Mouse (Mus musculus) spleen, postnatal 10 days (tissue): ENCODE results near the gene Arhgap8.

Source experiments
- DNase-seq, 2 experiments: peaks; one replicate each; pipeline ENCODE4 v3.0.0; 2021 to 2022; ENCODE audit warnings: low spot score in 2 of 2

The Arhgap8 gene

GRCm38 (mm10) chr15:84719791-84720190, at the start of gene Arhgap8:
Gene Arhgap8 (plus strand): TSS chr15:84720052.
- peak in 1 of 2 experiments; percentile 56 for DNase-seq

- no peak for DNase-seq
These were observed 49.2 kb upstream of the Arhgap8 start for GRCm38 (mm10) chr15:84670657-84671055.

- DNase-seq: peak in 1 of 2 experiments; percentile 80
These were observed 48.2 kb upstream of the Arhgap8 start for GRCm38 (mm10) chr15:84671401-84672307.

GRCm38 (mm10) chr15:84672308-84672615, 47.6 kb upstream of the Arhgap8 start:
- DNase-seq: no peak

GRCm38 (mm10) chr15:84672616-84673015, 47.2 kb upstream of the Arhgap8 start:
- DNase-seq: no peak

- DNase-seq: no peak
These were observed 45.4 kb upstream of the Arhgap8 start for GRCm38 (mm10) chr15:84674329-84675067.

GRCm38 (mm10) chr15:84675317-84675716, 44.5 kb upstream of the Arhgap8 start:
- DNase-seq: no peak

GRCm38 (mm10) chr15:84677943-84678342, 41.9 kb upstream of the Arhgap8 start:
- DNase-seq: peak in 1 of 2 experiments; percentile 36

GRCm38 (mm10) chr15:84679090-84679489, 40.8 kb upstream of the Arhgap8 start:
- peak in 1 of 2 experiments; percentile 33 for DNase-seq

GRCm38 (mm10) chr15:84679794-84680193, 40.1 kb upstream of the Arhgap8 start:
- DNase-seq: no peak

GRCm38 (mm10) chr15:84680545-84681454, 39.1 kb upstream of the Arhgap8 start:
- peak; percentile 84 to 89 for DNase-seq

- DNase-seq: peak in 1 of 2 experiments; percentile 53
These were observed 38.2 kb upstream of the Arhgap8 start for GRCm38 (mm10) chr15:84681455-84682193.

GRCm38 (mm10) chr15:84682206-84682605, 37.6 kb upstream of the Arhgap8 start:
- no peak for DNase-seq

GRCm38 (mm10) chr15:84682821-84683220, 37.0 kb upstream of the Arhgap8 start:
- no peak for DNase-seq

- no peak for DNase-seq
These were observed 35.3 kb upstream of the Arhgap8 start for GRCm38 (mm10) chr15:84684520-84684919.

- peak in 1 of 2 experiments; percentile 71 for DNase-seq
These were observed 34.4 kb upstream of the Arhgap8 start for GRCm38 (mm10) chr15:84685417-84685816.

- DNase-seq: no peak
These were observed 31.9 kb upstream of the Arhgap8 start for GRCm38 (mm10) chr15:84687904-84688303.

GRCm38 (mm10) chr15:84689356-84689755, 30.5 kb upstream of the Arhgap8 start:
- DNase-seq: no peak

GRCm38 (mm10) chr15:84691513-84691912, 28.3 kb upstream of the Arhgap8 start:
- no peak for DNase-seq

- DNase-seq: peak in 1 of 2 experiments; percentile 72
These were observed 27.2 kb upstream of the Arhgap8 start for GRCm38 (mm10) chr15:84692645-84693044.

- no peak for DNase-seq
These were observed 23.8 kb upstream of the Arhgap8 start for GRCm38 (mm10) chr15:84696021-84696420.
